Mouse (Mus musculus): ENCODE results near the gene Mdm4.

DNA sequence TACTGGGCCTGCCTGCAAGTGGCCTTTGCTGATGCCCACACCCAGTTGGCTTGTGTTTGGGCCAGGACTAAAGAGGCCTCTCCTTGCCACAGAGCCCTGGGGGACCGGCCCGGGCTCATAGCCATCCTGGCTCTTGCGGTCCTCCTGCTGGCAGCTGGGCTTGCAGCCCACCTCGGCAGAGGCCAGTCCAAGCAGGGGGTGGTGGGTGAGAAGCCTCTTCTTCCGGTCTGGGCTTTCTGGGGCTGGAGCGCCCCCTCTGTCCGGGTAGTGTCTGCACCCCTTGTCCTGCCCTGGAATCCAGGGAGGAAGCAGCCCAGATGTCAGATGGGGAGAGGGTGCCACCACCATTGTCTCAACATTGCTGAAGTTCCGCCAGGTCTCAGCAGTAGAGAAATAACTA, 91.4 kb downstream of the Mdm4 start:
- TF ChIP-seq FLI1 (IDR thresholded peaks at IDR 0.05; ENCODE audit: low read length), result no peak
- no peak for TF ChIP-seq GATA1 (IDR thresholded peaks at IDR 0.05; ENCODE audit: borderline replicate concordance, low read length)

Measured in megakaryocyte, embryonic 14.5 days (primary cell).